Mouse (Mus musculus) adipocyte (in vitro differentiated cells): Measurements from ENCODE around the gene Glo1.
"Not testable (repeated sequence)": the region's sequence is repeated elsewhere in the genome, so short reads cannot be mapped to it uniquely, and the experiment has no call there.

Experiments
- DNase-seq: peaks from one replicate; pipeline ENCODE4 v3.0.0-alpha.2; 2016; ENCODE audit warnings: low spot score

Gene Glo1

DNA sequence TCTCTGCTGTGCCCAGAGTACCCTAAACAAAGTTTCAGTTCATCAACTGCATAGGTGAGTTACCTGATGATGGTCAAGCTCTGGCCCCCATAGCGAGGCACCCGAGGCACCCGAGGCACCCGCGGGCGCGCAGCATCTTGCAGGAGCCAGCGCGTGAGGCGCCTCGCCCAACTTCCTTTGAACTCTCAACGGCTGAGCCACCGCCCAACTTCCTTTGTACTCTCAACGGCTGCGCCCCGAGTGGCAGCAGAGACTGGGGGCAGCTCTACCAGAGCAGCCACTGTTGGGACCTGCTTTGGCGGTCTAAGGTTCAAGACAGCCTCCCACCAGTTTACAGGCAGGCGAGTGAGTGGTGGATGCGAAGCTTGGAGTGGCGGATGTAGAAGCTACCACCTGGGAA lies at the start of gene Glo1:
Gene Glo1 (minus strand): TSS at position 153 of the 400 bp plus-strand sequence.
- not testable (repeated sequence) for DNase-seq

DNA sequence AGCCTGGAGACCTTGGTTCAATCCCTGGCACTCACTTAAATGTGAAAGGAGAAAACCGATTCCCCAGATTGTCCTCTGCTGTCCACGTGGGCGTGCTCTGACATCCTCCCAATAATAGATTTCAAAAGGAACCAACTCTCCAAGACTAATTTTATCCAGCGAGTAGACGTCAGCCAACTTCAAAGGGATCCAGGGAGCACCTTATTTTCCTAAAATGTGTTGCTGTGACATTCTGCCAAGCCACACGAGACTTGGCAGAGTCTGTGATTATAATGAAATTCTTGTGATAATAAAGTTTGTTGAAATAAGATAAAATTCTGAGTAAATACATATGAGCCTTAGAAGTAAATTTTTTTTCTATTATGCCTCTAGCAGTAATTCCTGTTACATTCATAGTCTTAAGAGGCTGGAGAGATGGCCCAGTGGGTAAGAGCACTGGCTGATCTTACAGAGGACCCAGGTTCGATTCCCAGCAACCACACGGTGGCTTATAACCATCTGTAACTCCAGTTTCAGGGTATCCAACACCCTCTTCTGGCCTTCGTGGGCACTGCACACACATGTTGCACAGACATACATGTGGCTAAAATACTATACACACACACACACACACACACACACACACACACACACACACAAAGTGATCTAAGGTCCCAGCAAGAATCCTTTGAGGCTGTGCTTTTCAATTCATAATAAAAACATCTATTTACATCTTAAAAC lies 48.5 kb upstream of the Glo1 start:
- DNase-seq: no peak

DNA sequence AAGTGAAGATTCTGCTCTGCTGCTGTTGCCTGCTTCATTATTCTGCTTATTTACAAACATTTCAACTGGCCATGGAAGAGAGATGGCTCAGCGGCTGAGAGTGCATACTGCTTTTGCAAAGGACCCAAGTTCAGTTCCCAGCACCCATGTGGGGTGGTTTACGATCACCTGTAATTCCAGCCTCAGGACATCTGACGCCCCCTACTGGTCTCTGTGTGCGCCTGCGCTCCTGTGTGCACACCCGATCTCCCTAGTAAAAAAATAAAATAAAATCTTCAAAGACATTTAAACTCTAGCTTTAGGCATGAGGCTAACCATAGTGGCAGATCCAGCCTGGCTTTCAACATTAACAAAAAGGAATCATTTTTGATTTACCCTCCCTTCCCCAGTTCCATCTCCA lies 46.4 kb upstream of the Glo1 start:
- DNase-seq: no peak

DNA sequence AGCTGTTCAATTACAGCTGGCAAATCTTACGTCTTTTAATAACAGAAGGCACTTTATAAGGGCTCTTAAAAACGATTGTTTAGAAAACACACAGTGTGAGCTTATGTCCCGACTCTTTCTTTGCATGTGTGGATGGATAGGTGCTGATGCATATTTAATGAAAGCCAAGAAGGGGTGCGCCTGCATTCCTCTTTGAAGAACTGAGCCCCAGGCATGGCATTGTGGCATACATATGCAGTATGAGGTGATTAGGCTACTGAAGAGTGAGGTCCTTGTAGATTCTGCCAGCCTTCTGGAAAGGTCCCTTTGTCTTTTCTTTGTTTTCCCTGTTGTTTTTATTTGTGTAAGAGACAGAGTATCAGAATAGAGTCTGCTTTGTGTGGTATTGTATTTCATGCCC lies 45.9 kb upstream of the Glo1 start:
- DNase-seq: no peak

DNA sequence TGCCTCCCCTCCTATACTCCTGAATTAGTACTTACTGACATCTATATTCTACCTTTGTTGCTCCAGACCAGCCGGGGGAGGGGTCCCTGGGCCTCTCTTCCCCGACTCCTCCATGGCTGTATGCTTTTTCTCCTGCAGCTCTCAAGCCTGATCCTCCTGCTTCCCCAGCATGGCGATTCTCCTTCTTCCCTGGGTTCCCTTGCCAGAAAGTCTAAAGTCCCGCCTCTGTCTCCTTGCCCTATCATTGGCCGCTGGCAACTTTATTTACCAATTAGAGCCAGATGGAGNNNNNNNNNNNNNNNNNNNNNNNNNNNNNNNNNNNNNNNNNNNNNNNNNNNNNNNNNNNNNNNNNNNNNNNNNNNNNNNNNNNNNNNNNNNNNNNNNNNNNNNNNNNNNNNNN lies 38.2 kb upstream of the Glo1 start:
- DNase-seq: no peak

DNA sequence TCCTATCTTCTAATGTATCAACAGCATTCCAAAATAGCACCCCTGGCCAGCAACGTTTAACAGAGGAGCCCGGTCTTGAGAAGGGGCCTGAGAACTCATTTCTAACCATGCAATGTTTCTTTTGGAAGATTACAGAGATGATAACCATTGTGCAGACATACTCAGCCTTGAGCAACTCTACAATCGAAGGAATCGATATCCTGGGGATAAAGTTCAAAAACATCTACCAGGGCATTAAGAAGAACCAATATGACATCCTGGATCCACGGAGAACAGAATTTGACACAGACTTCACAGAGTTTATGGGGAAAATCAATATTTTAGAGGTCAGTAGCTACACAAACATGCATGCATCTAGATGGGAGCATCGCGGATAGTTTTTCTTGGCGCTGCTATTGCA lies 36.5 kb upstream of the Glo1 start:
- DNase-seq: no peak

DNA sequence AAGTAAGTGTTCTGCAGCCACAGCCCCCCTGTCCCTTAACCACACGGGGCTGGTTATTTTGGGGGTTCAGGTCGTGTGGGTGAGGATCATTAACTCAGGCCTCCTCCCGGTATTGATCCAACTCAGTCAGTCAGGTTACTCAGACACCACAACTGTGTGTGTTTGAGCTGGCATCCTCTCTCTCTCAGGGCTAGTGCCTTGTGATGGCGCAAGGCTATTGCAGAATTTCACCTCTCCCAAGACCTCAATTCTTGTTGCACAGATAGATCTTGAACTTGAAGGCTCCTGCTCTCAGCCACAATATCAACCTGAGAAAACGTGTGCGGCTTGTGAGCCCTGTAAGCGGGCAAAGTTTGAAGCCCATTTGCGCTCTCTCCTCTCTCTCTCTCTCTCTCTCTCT lies 35.5 kb upstream of the Glo1 start:
- DNase-seq: no peak

DNA sequence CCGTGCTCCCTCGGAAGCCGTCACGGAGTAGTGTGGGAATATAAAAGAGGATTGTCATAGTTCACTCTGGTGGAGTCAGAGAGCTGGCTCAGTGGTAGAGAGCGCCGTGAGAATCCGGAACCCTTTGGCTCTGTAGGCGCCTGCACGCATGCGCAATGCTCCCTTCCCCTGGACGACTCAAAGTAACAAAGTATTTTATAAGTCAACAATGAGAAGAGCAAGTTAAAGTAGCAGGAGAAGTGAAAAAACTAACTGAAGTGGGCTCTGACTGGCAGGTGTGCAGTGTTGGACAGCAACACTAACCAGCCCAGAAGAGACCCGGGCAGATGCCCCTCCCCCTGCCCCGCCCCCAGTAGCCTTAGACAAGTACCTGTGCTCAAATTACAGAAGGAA lies 31.5 kb upstream of the Glo1 start:
- no peak for DNase-seq

DNA sequence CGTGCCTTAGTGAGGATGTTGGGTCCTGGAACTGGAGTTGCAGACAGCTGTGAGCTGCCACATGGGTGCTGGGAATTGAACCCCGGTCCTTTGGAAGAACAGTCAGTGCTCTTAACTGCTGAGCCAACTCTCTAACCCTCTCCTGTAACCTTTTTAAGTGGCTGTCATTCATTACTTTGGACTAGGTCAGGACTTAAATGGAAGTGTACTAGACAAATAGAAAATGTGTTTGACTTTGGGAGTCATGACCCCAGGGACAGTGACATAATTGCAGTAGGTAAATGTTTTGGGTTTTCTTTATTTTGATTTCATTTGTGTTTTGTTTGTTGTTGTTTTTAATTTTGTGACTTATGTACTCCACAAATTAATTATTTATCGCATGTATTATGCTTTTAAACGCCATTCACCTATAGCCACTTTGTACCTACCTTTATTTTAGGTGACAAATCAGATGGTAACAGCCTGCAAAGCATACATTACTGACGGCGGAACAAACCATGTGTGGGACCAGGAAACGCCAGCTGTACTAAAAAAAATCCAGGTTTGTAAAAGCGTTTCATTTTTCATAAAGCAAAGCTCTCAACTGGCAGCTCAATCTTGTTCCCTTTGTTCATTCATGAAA lies 31.0 kb upstream of the Glo1 start:
- DNase-seq: no peak

DNA sequence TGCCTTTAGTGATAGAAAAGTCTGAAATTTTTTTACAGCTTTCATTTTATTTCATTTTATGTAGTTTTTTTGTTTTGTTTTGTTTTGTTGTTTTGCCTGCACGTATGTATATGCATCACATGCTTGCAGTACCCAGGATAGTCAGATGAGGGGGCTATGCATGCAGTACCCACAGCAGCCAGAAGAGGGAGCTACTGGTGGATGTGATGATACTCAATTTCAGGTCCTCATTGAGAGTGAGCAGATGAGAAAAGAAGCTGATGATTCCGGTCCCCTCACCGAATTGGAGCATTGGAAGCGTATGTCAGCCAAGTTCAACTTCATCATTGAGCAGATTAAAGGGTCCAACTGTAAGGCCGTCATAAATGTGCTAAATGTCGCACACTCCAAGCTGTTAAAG lies 26.3 kb upstream of the Glo1 start:
- DNase-seq: no peak

DNA sequence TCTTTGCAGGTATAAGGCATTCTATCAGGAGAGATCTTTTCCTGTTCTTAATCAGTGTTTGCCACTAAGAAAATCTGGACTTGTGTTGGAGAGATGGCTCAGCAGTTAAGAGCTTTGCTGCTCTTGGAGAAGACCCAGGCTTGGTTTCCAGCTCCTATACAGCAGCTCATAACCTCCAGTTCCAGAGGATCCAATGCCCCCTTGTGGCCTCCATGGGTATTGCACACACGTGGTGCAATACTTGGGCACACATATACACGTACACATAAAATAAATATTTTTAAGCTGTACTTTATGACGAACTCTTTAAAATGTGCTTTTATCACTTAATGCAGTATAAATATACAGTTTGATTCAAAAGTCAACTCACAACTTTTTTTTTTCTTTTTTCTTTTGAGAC lies 22.1 kb upstream of the Glo1 start:
- DNase-seq: no peak

DNA sequence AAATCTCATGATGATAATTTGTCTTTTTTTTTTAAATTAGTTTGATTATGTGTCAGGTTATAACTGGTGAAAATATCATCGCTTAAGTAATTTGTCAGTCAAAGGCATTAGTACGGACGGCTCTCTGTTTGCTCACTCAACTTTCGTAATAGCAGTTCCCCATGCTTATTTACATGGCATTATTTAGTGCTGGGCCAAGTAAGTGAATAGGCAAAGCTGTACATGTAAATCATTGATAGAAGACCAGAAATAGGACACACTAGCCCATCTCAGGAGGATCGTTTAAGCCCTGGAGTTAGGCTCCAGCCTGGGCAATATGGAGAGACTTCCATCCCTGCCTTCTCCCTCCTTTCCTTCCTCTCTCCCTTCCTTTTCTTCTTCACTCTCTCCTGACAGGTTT lies 14.2 kb upstream of the Glo1 start:
- DNase-seq: no peak

DNA sequence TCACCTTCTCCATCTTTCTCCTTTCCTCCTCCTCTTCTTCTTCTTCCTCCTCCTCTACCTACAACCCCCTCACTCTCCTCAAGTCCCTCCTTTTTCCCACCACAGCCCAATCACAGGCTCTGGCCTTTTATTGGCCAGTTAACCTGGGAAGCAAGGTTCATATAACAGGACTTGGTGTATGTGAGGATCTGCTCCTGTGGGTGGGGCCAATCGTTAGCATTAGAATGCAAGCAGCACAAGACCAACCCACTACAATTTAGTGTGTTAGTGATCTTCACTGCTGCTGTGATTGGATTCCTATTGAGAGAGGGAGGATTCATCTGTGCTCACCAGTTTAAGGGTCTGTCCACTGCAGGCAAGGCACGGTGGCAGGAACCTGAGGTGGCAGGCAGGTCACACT lies 12.3 kb upstream of the Glo1 start:
- no peak for DNase-seq

DNA sequence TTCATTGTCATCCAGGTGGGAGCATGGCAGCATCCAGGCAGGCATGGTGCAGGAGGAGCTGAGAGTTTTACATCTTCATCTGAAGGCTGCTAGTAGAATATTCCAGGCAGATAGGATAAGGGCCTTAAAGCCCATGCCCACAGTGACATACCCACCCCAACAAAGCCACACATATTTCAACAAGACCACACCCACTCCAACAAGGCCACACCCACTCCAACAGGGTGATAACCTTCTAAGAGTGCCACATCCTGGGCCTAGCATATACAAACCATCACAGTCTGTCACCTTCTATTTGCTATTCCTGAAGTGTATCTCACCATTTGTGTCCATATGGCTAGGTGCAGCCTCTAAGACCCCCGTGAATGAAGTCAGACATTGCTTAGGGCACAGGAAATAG lies 11.0 kb upstream of the Glo1 start:
- DNase-seq: no peak

DNA sequence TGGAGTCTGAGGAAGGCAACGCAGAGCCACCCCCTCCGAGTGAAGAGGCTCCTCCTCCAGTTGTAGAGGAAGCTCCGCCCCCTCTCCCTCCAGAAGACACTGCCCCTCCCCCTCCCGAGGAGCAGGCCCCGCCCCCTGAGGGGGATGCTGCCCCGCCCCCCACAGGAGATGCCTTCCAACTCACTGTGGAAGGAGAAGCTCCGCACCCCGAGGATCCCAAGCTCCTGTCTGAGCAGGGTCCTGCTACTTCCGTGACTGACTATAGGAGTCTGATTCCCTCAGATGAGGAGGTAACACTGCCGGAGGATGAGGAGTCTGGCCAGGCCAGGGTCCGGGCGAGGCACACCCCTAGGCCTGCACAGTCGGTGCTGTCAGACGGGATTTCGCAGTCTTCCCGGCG lies 8.7 kb upstream of the Glo1 start:
- DNase-seq: no peak

DNA sequence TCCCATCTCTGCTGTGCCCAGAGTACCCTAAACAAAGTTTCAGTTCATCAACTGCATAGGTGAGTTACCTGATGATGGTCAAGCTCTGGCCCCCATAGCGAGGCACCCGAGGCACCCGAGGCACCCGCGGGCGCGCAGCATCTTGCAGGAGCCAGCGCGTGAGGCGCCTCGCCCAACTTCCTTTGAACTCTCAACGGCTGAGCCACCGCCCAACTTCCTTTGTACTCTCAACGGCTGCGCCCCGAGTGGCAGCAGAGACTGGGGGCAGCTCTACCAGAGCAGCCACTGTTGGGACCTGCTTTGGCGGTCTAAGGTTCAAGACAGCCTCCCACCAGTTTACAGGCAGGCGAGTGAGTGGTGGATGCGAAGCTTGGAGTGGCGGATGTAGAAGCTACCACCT lies 2.5 kb downstream of the Glo1 start, which contains the start of gene Dnah8:
Gene Dnah8 (plus strand): TSS at position 223 of the 400 bp plus-strand sequence.
- DNase-seq: not testable (repeated sequence)

DNA sequence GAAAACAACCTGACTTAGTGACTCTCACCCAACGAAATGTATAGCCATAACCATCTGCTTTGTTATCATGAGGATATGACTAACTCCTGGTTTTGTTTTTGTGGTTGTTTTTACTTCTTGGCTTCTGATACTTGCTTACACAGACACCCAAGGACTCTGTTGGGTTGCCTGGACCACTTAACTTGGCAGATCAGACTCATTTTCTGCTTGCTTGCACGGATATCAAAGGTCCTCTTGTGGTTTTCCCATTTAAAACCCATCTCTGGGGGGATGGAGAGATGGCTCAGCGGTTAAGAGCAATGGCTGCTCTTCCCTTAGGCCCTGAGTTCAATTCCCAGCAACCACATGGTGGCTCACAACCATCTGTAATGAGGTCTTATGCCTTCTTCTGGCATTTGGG lies 3.5 kb downstream of the Glo1 start:
- DNase-seq: no peak

DNA sequence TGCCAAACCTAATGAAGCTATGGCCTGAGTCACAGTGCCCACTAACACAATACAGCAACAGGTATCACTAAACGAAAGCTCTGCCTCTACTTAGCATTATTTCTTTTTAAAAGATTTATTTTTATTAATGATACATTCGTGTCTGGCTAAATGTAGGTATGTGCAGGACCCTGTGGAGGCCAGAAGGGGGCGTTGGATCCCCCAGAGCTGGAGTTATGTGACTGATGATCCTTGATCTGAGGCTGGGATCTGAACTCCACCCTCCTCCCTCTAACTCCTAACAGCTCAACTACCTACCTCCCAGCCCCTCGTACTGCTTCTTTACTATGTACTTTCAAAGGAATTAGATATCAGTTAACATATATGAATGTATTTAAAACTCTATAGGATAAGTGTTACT lies 5.2 kb downstream of the Glo1 start:
- no peak for DNase-seq

DNA sequence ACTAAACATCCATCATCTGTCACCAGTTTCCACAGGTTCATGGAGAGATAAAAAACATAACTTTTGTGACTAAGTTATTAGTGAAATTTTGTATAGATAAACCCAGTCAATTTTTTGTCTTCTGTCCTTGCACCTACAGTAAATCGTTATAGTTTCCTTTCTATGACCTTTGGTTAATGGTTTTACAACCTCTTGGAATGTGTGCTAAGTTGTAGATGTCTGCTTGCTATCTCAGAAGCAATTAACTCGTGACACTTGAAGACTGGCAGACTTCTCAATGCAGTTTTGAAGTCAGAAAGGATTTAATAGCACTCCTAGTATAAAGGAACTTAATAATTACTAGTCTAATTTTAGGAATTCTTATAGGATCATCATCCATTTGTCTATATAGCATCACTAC lies 6.1 kb downstream of the Glo1 start:
- no peak for DNase-seq

DNA sequence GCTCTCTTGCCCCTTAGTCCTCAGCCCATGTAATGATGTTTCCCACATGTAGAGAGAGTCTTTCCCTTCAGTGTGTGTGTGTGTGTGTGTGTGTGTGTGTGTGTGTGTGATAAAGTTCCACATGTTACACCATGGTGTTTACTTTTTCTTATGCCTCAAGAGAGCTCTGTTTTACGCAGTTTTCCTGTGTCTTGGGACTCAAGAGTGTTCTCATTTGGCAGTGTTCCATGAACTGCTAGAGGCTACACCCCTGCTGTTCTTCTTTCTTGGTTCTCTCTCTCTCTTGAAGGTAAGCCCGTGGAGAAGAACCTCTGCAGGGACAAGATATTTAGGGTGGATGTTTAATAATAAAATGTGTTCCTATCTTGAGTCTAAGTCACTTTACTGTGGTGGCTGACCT lies 7.5 kb downstream of the Glo1 start:
- no peak for DNase-seq

DNA sequence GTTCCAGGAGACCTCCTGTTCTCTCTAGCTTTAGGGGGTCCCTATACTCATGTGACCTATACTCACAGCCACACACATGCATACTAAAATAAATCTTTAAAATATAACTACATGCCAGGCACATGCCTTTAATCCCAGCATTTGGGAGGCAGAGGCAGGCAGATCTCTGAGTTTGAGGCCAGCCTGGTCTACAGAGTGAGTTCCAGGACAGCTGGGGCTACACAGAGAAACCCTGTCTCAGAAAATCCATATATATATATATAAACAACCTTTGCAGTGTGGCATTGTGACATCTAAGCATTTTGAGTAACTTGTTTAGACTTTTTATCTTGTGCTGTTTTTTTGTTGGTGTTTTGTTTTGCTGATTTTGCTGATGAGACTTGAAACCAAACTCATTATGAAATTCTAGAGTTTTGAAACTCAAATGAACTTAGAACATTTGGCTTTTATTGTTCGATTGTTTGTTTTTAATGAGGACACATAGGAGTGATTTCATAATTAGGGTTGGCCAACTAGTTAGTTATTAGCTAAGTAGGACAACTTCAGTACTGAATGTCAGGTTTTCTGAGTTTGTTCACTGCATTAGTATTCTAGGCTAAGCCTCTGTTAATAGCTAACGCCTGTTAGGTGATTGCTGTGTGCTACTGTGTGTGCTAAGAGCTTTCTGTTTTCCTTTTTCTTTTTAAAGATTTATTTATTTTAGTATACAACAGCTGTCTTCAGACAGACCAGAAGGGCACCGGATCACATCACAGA lies 8.4 kb downstream of the Glo1 start:
- no peak for DNase-seq

DNA sequence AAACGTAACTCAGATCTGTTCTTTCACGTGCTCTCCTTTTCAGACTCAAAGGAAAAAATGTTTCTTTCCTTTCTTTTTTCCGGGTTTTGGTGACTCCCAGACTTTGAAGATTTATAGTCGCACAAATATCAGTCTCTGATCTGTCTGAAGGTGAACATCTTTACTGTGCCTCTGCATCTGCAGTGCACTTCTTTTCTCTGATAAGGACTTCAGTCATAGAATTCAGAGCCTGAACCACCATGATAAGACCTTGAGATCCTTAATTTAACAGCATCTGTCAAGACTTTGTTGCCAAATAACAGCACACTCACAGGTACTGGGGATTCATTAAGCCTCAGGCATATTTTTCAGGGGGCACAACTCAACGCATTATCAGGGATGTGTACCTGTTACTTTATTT lies 10.5 kb downstream of the Glo1 start:
- DNase-seq: no peak

DNA sequence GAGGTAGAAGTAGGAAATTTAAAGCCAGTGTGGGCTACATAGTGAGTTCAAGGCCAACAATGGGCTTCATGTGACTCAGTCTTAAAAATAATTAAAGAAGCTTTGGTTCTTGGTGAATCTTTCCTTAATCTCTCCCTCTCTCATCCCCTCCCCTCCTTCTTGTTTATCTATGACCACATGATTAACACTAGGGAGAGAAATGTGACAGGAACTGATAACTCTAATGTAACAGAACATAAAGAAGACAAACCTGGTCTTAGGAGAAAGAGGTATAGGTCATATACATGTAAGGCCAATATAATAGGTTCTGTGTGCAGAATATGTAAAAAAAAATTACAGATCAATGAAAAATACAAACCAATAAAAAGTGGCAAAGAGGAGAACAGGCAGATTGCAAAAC lies 13.3 kb downstream of the Glo1 start:
- no peak for DNase-seq
